Mouse (Mus musculus) lung, embryonic 16.5 days (tissue): ENCODE data around the gene Arnt2. TPM values are rescaled to one million over a fixed set of nuclear protein-coding genes. Genes with fewer than 3 reads are reported as not detected.

Experiments
- ATAC-seq: fragments of 200-750 bp; cut with Nextera tagmentation; 2 replicates; pipeline ENCODE4 v1.8.0; 2017; ENCODE audit warnings: low read depth, mild to moderate bottlenecking, moderate library complexity
- H3K27ac ChIP-seq: fragments of 300-500 bp; sonication (generic); 2 replicates; pipeline ENCODE4 v1.5.1; 2014; ENCODE audit warnings: mild to moderate bottlenecking, control low read depth, low read length
- H3K27me3 ChIP-seq: fragments of 300-500 bp; sonication (generic); 2 replicates; pipeline ENCODE4 v1.6.1; 2014; ENCODE audit warnings: low read depth, low read length, mixed read lengths; ENCODE audit not compliant: control insufficient read depth, insufficient read depth
- H3K36me3 ChIP-seq: fragments of 300-500 bp; sonication (generic); 2 replicates; pipeline ENCODE4 v1.6.1; 2014; ENCODE audit warnings: low read length; ENCODE audit not compliant: control insufficient read depth, insufficient read depth
- H3K4me1 ChIP-seq: fragments of 300-500 bp; sonication (generic); replicated peaks from 2 replicates; pipeline ENCODE4 v1.6.1; 2014; ENCODE audit warnings: low read length, mixed read lengths; ENCODE audit not compliant: control insufficient read depth, insufficient read depth
- H3K4me2 ChIP-seq: fragments of 300-500 bp; sonication (generic); 2 replicates; pipeline ENCODE4 v1.6.1; 2014; ENCODE audit warnings: low read depth, low read length, control low read depth
- H3K4me3 ChIP-seq: fragments of 300-500 bp; sonication (generic); 2 replicates; pipeline ENCODE4 v1.5.1; 2014; ENCODE audit warnings: mild to moderate bottlenecking, low read length, control low read depth
- H3K9ac ChIP-seq: fragments of 300-500 bp; sonication (generic); 2 replicates; pipeline ENCODE4 v1.6.1; 2014; ENCODE audit warnings: low read length, control low read depth
- H3K9me3 ChIP-seq: fragments of 300-500 bp; sonication (generic); 2 replicates; pipeline ENCODE4 v1.6.1; 2016; ENCODE audit warnings: low read length; ENCODE audit not compliant: control insufficient read depth
- WGBS: fragments of 180-500 bp; shearing (Covaris S2); extraction: QIAGEN DNeasy Blood & Tissue Kit; methylation state at CpG from one replicate; pipeline ENCODE4 v1.1.7; 2014; 5-methylcytosine and 5-hydroxymethylcytosine counted together
- polyA plus RNA-seq: library from polyadenylated mRNA; unstranded; fragments of >200 nt; fragmentation: Nextera tagmentation; extraction: Ambion mirVana; gene quantifications from 2 replicates; pipeline ENCODE4 v1.2.1, GENCODE M21; 2015

Arnt2 gene
- polyA plus RNA-seq, 1 experiment from 2014 or later = 7.3 TPM

DNA sequence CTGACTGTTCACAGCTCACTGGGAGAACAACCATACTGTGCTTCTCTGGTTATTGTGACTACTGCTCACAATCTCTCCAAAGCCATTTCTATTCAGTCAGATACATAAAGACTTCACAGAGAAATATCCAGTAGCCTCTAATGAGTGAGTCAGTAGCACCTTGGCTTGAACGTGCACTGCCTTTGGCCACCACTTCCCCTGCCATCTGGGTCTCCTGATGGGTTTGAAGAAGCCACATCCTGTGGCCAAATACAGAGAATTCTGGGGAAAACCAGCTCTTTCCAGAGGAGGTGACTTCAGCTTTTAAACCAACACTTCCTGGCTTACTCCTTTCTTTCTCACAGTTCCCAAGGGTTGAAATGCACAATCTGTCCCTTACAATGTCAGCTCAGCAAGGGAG lies 69.0 kb downstream of the Arnt2 start:
- WGBS = 75% methylated on average over 1 of the region's 1 CpGs
- no peak overlapping the region for H3K9ac ChIP-seq
- no peaks in the 10 kb centered on the region for H3K27me3 ChIP-seq
- no peak overlapping the region for H3K4me3 ChIP-seq
- H3K9me3 ChIP-seq = 0 out of 2 replicates have a peak, but pooled peaks cover 3% of the 10 kb centered on the region
- no peak for ATAC-seq
- no peak overlapping the region for H3K4me2 ChIP-seq
- H3K36me3 ChIP-seq = peaks cover 8% of the 10 kb centered on the region; the same call in 1 of the 2 replicates
- H3K4me1 ChIP-seq = peaks cover 1% of the 10 kb centered on the region; the same call in 1 of the 2 replicates
- H3K27ac ChIP-seq = no peak overlapping the region

DNA sequence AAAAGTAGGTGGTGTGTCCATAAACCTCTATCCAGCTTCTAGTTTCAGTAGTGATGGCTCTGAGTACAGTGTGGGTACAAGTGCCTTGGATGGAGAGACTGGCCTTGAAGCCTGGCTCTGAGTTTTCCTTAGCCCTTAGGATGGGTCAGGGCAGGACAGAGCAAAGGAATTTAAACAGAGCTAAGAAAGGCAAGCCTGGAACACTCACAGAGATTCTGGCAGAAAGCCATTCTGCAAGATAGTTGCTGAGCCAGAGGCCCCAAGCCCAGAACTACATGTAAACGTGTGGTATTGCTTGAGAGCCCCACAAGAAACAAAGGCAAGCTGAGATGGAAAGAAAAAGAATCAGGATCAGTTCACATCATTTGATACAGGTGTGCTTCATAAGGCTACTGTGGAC lies 70.8 kb downstream of the Arnt2 start:
- H3K27me3 ChIP-seq = no peaks in the 10 kb centered on the region
- H3K4me1 ChIP-seq = peaks cover 6% of the 10 kb centered on the region; the same call in 1 of the 2 replicates
- WGBS = 32% methylated on average over 1 of the region's 1 CpGs
- no peak overlapping the region for H3K9ac ChIP-seq
- H3K4me3 ChIP-seq = no peak overlapping the region
- H3K36me3 ChIP-seq = peaks cover 8% of the 10 kb centered on the region; the same call in 1 of the 2 replicates
- no peak overlapping the region for H3K4me2 ChIP-seq
- peak overlapping the region; percentile 80 for H3K27ac ChIP-seq
- ATAC-seq = peak; percentile 59
- 0 out of 2 replicates have a peak, but pooled peaks cover 3% of the 10 kb centered on the region for H3K9me3 ChIP-seq

DNA sequence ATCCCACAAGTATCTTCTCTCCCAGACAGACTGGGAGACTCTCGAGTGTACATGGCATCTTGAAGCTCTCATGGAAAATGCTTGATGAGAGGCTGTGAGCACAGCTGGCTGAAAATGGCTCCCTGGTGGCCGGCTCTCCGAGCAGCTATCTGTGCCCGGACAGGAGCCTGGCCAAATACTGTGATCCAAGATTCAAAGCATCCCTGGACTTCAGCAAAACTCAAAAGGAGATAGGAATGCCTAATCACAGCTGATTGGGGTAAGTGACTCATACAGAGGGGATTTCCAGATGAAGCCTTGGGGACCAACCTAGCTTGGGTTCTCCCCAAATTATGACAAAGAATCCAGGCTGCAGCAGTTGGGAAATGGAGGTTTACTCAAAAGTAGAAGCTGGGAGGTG lies 72.2 kb downstream of the Arnt2 start:
- Histone ChIP-seq H3K4me1 (peaks cover 9% of the 10 kb centered on the region), H3K27me3 (no peaks in the 10 kb centered on the region), H3K36me3 (no peaks in the 10 kb centered on the region), H3K4me2 (no peak overlapping the region), H3K9me3 (no peaks in the 10 kb centered on the region), H3K4me3 (no peak overlapping the region), H3K9ac (no peak overlapping the region), H3K27ac (no peak overlapping the region)
- 80% methylated on average over 4 of the region's 4 CpGs for WGBS
- no peak for ATAC-seq

DNA sequence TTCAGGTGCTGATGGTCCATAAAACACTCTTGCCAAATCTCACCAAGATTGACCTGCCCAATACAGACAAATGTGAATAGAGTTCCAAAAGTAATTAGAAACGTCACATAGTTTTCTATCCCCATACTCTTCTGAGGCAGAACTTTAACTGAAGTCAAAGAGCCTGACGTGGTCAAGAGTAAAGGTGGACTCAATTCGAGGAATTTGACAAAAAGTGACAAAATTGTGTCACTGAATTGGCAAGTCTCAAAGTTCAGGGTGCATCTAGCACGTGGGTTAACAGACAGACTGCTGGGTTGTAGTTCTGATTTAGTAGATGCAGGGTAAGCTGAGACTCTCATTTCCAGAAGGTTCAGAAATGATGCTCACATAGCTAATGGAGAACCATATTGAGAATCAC lies 73.1 kb downstream of the Arnt2 start:
- H3K4me1 ChIP-seq = peaks cover 17% of the 10 kb centered on the region
- no peaks in the 10 kb centered on the region for H3K9me3 ChIP-seq
- H3K27me3 ChIP-seq = no peaks in the 10 kb centered on the region
- H3K27ac ChIP-seq = peak overlapping the region; percentile 53
- 60% methylated on average over 4 of the region's 4 CpGs for WGBS
- ATAC-seq = no peak
- H3K9ac ChIP-seq = no peak overlapping the region
- no peak overlapping the region for H3K4me2 ChIP-seq
- no peaks in the 10 kb centered on the region for H3K36me3 ChIP-seq
- H3K4me3 ChIP-seq = no peak overlapping the region

DNA sequence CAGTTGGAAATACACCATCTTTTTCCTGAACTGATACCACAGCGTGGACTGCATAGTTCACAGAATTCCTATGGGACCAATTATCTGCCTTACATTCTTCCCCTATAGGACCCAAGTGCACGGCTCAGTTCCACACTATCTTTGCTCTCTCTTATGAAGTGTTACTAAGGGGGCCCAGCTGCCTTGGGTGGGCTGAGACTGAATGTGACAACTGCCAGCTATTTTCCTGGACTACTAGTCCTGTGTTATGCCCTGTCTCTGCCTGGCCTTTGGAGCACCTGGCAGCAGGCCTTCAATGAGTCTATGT lies 73.4 kb downstream of the Arnt2 start:
- Histone ChIP-seq H3K9ac (no peak overlapping the region), H3K27ac (peak overlapping the region; percentile 53; the same call in 1 of the 2 replicates), H3K4me2 (no peak overlapping the region), H3K36me3 (no peaks in the 10 kb centered on the region), H3K4me3 (no peak overlapping the region), H3K27me3 (no peaks in the 10 kb centered on the region), H3K4me1 (peaks cover 20% of the 10 kb centered on the region), H3K9me3 (no peaks in the 10 kb centered on the region)
- ATAC-seq = peak; percentile 86
- WGBS = 43% methylated on average over 2 of the region's 2 CpGs

DNA sequence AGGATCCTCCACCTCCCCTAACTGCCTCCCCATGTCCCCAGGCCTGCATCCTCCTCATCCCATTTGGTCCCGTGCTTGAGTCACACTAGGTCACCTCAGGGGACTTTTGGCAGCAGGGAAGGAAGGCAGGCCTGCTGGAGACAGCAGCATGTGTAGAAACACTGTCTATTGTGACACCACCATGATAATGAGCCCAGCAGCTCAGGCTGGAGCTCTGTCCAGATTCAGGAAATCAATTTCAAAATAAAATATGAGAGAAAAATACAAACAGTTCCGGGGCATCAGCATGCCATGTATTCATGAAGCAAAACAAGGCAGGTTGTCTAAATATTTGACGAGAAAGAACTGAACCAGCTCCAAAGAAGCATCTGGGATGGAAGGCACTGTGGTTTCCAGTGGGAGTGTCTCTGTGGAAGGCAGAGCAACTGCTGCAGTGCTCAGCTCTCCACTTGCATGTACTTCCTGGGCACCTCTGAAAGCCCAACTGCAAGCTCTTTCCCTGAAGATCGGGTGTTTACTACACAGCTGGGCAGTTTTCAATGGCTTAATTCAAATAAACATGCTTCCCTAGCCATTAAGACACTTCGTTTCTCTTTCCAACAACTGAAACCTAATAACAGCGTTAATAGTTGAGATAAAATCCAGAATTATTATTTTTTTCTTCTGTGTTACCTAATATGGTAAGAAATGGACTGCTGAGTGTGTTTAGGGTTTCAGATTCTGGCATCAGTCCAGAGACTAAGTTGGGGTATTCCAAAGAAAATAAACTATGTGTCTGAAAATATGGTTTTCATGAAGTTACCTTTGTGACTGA lies 74.0 kb downstream of the Arnt2 start:
- Histone ChIP-seq H3K9ac (no peak overlapping the region), H3K27me3 (no peaks in the 10 kb centered on the region), H3K36me3 (no peaks in the 10 kb centered on the region), H3K9me3 (no peaks in the 10 kb centered on the region), H3K4me1 (peaks cover 20% of the 10 kb centered on the region), H3K4me3 (no peak overlapping the region), H3K27ac (peak overlapping the region; percentile 83), H3K4me2 (no peak overlapping the region)
- peak; percentile 52 for ATAC-seq
- 34% methylated on average over 6 of the region's 6 CpGs for WGBS

DNA sequence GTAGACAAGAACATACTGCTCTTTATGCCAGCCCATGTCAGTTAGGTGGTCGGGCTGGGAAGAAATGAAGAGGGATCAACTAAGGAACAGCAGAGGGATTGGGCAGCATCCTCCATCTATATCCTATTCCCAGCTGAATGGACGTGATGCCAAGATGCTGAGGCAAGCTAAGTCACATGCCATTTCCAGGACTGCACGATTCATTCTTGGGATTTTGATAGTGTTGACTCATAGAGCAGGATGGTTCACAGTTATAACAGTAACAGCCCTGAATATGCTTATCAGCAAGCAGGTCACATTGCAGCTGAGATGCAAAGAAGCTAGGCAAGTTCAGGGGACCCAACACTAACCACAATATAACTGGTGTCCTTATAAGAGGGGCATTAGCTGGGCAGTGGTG lies 76.0 kb downstream of the Arnt2 start:
- ATAC-seq = no peak
- H3K4me1 ChIP-seq = peaks cover 29% of the 10 kb centered on the region
- H3K4me3 ChIP-seq = no peak overlapping the region
- no peaks in the 10 kb centered on the region for H3K27me3 ChIP-seq
- WGBS = 86% methylated on average over 3 of the region's 3 CpGs
- no peak overlapping the region for H3K9ac ChIP-seq
- H3K9me3 ChIP-seq = no peaks in the 10 kb centered on the region
- no peak overlapping the region; the same call in 1 of the 2 replicates for H3K27ac ChIP-seq
- H3K4me2 ChIP-seq = no peak overlapping the region
- no peaks in the 10 kb centered on the region for H3K36me3 ChIP-seq

DNA sequence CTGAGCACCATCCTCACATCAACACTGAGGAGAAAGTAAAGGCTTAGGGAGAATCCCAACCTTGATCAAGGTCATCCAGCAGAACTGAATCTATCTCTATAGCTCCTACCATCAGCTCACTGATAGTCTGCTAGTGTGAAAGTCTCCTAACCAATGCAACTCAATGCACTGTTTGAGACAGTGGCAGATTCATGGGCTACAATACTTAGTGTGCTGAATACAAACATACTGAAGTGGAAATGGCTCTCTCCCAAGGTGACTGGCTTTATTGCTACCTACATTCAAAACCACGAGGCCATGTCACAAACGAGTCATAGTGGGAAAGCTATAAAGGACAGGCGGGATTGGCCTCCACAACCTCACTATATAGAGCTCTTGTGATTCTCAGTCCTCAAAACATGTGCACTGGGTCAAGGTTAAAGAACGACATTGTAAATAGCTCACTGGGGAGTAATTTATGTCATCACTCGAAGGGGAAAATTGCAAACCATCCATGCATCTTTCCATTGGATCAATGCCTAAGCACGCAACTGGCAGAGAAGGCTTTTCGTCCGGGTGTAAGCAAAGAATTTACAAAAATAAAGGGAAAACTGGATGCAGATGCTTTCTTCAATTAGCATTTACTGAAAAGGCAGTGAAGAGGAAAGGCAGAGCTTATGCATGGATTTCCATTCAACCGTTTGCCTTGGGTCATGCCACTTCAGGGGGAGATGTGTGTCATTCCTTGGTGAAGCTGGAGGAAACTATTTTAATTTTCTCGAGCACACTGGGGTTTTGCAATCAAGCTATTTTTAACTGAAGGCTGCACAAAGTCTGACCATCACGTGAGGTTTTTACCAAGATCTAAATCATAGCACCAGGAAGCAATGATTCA lies 77.4 kb downstream of the Arnt2 start:
- ATAC-seq = peak; percentile 16
- Histone ChIP-seq H3K27me3 (no peaks in the 10 kb centered on the region), H3K9ac (no peak overlapping the region), H3K4me3 (no peak overlapping the region), H3K36me3 (no peaks in the 10 kb centered on the region), H3K4me2 (no peak overlapping the region), H3K4me1 (peaks cover 35% of the 10 kb centered on the region), H3K27ac (peak overlapping the region; percentile 83), H3K9me3 (no peaks in the 10 kb centered on the region)
- WGBS = 43% methylated on average over 11 of the region's 11 CpGs

DNA sequence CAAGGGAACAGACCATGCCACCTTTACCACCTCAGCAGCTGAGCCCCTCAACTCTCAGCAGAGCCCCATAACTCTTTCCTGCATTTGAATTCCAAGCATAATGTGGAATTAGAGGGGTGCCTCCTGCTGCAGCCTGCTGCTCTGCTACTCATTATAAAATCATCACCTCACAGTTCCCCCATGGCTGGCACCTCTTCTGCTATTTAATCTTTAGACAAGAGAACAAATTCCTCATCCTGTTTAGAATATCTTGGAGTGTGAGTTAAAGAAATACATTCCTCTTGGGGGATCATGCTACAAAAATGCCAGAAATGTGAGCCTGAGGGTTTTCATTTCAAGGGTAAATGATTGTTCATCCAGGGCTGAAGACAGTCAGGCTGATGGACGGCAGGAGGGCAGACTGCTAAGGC lies 80.8 kb downstream of the Arnt2 start:
- Histone ChIP-seq H3K4me3 (no peak overlapping the region), H3K4me1 (peaks cover 29% of the 10 kb centered on the region), H3K4me2 (no peak overlapping the region), H3K27ac (peak overlapping the region; percentile 60), H3K36me3 (no peaks in the 10 kb centered on the region), H3K9ac (no peak overlapping the region), H3K9me3 (no peaks in the 10 kb centered on the region), H3K27me3 (no peaks in the 10 kb centered on the region)
- ATAC-seq = peak; percentile 82
- WGBS = 9% methylated on average over 1 of the region's 1 CpGs
